Mouse (Mus musculus): ENCODE measurements at regions not wholly inside any gene's neighbourhood (a gene's known extent, or its start where the extent isn't known, plus 50 kb on each side); places are given as distances from the start of the nearest gene placed in this dataset. TPM values are rescaled to one million over a fixed set of nuclear protein-coding genes. Genes with fewer than 3 reads are reported as not detected.

GRCm38 (mm10) chr13:90642206-90642823, 262.8 kb downstream of the Atp6ap1l start:
- DNase-seq, result no peak

More at GRCm38 (mm10) chr13:90642206-90642823, 262.8 kb downstream of the Atp6ap1l start:
- intact Hi-C loops (cut with DNase I), result no loop called here

Small RNAs in the stretch of these regions (microRNA-seq; reads per million reads assigned to microRNA genes)
- gene Gm44338, result not detected

Measured in left cerebral cortex, postnatal 4 days (tissue).